Mouse (Mus musculus) cortical plate, adult 2 months (tissue): ENCODE measurements around the gene Nelfcd.

Source experiments
- CTCF ChIP-seq: fragments of 200-500 bp; IDR thresholded peaks from 2 replicates; pipeline ENCODE4 v1.5.1; 2011; ENCODE audit warnings: mild to moderate bottlenecking, control low read depth, low read length; ENCODE audit not compliant: insufficient read depth; ENCODE audit errors: extremely low read depth
- POLR2A ChIP-seq: fragments of 200-500 bp; IDR thresholded peaks from 2 replicates; pipeline ENCODE4 v1.6.1; 2011; ENCODE audit warnings: mild to moderate bottlenecking, low read length, control low read depth; ENCODE audit not compliant: insufficient read depth; ENCODE audit errors: extremely low read depth

DNA sequence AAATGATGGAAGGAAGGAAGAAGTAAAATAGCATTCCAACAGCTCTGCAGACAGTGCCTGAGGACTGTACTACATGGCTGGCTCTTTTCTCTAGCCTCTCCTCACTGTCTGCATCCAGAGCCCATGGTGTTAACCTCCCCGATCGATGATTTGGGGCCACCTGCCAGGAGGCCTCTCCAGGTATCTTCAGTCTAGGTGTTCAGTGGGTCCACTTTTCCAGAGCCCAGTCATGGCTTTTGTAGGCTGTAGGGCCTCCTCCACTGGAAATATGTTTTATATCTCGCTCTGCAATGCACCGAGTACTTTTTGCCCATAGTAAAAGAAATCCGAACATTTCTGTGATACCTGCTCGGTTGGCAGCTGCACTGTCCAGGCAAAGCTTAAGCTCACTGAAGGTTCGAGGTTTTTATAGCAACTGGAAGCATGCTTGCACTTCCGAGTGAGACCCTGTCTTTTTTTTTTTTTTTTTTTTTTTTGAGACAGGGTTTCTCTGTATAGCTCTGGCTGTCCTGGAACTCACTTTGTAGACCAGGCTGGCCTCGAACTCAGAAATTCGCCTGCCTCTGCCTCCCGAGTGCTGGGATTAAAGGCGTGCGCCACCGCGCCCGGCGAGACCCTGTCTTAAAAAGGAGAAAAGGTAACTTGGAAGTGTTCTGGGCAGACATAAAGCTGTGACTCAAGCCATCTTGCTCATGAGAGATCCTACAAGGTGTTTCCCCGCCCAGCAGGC lies 438 bp upstream of the Nelfcd start:
- no peak for TF ChIP-seq CTCF
- no peak for TF ChIP-seq POLR2A
